Mouse (Mus musculus) lung, postnatal 0 days (tissue): ENCODE results near the gene Rab8a. TPM values are rescaled to one million over a fixed set of nuclear protein-coding genes. Genes with fewer than 3 reads are reported as not detected.

Experiments used
- ATAC-seq: fragments of 200-750 bp; cut with Nextera tagmentation; 2 replicates; pipeline ENCODE4 v1.8.0; 2017; ENCODE audit warnings: moderate library complexity
- DNase-seq: peaks from one replicate; pipeline ENCODE4 v3.0.0-alpha.2; 2016; ENCODE audit warnings: low spot score
- H3K27ac ChIP-seq: fragments of 300-500 bp; sonication (generic); 2 replicates; pipeline ENCODE4 v1.5.1; 2014; ENCODE audit warnings: antibody characterized with exemption, mild to moderate bottlenecking, low read length, mixed read lengths
- H3K27me3 ChIP-seq: fragments of 300-500 bp; sonication (generic); replicated peaks from 2 replicates; pipeline ENCODE4 v1.6.1; 2014; ENCODE audit warnings: low read length, mixed read lengths; ENCODE audit not compliant: insufficient read depth
- H3K36me3 ChIP-seq: fragments of 300-500 bp; sonication (generic); 2 replicates; pipeline ENCODE4 v1.6.1; 2014; ENCODE audit warnings: low read length, mixed read lengths; ENCODE audit not compliant: insufficient read depth
- H3K4me1 ChIP-seq: fragments of 300-500 bp; sonication (generic); 2 replicates; pipeline ENCODE4 v1.6.1; 2014; ENCODE audit warnings: antibody characterized with exemption, low read depth, low read length, mixed read lengths; ENCODE audit not compliant: insufficient read depth
- H3K4me2 ChIP-seq: fragments of 300-500 bp; sonication (generic); replicated peaks from 2 replicates; pipeline ENCODE4 v1.6.1; 2014; ENCODE audit warnings: low read depth, mild to moderate bottlenecking, low read length, moderate library complexity, mixed read lengths
- H3K4me3 ChIP-seq: fragments of 300-500 bp; sonication (generic); 2 replicates; pipeline ENCODE4 v1.5.1; 2014; ENCODE audit warnings: low read depth, low read length
- H3K9ac ChIP-seq: fragments of 300-500 bp; sonication (generic); replicated peaks from 2 replicates; pipeline ENCODE4 v1.6.1; 2014; ENCODE audit warnings: low read depth, mild to moderate bottlenecking
- H3K9me3 ChIP-seq: fragments of 300-500 bp; sonication (generic); 2 replicates; pipeline ENCODE4 v1.6.1; 2016; ENCODE audit warnings: low read length, mixed read lengths
- CTCF ChIP-seq: IDR thresholded peaks from 2 replicates; pipeline ENCODE4 v1.5.1; 2016; ENCODE audit warnings: antibody characterized with exemption, mild to moderate bottlenecking
- EP300 ChIP-seq: IDR thresholded peaks from 2 replicates; pipeline ENCODE4 v1.6.1; 2016; ENCODE audit warnings: antibody characterized with exemption, mild to moderate bottlenecking, control low read depth
- WGBS: fragments of 180-500 bp; shearing (Covaris S2); extraction: QIAGEN DNeasy Blood & Tissue Kit; methylation state at CpG from one replicate; pipeline ENCODE4 v1.1.7; 2014; 5-methylcytosine and 5-hydroxymethylcytosine counted together
- polyA plus RNA-seq: library from polyadenylated mRNA; unstranded; fragments of >200 nt; fragmentation: Nextera tagmentation; extraction: Ambion mirVana; gene quantifications from 2 replicates; pipeline ENCODE4 v1.2.1, GENCODE M21; 2015

The Rab8a gene
- polyA plus RNA-seq, 1 experiment from 2014 or later = 67.3 TPM

DNA sequence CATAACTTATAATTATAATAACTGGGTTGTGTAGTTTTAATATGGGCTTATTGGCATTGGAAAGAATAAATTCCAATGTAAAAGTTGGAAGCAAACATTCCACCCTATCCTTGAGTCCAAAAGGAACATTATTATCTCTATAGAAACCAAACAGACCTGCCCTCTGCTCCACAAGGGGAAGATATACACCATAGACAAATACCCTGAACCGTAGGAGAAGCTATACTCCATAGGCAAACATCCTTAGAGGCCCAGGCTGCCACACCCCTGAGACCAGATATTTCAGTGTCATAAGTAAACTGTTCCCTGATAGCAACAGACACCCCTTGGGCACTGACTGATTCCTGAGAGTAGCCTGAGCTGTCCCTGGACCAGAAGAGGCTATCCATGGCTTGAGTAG, 33.2 kb upstream of the Rab8a start:
- H3K4me2 ChIP-seq = no peak overlapping the region
- no peak for ATAC-seq
- H3K4me1 ChIP-seq = no peaks in the 10 kb centered on the region; the same call in 1 of the 2 replicates
- 45% methylated on average over 1 of the region's 1 CpGs for WGBS
- H3K9me3 ChIP-seq = no peaks in the 10 kb centered on the region
- no peak overlapping the region for H3K4me3 ChIP-seq
- TF ChIP-seq EP300 = no peak
- no peak for TF ChIP-seq CTCF
- no peak overlapping the region for H3K27ac ChIP-seq
- H3K36me3 ChIP-seq = no peaks in the 10 kb centered on the region
- H3K27me3 ChIP-seq = no peaks in the 10 kb centered on the region
- no peak overlapping the region for H3K9ac ChIP-seq
- DNase-seq = no peak

DNA sequence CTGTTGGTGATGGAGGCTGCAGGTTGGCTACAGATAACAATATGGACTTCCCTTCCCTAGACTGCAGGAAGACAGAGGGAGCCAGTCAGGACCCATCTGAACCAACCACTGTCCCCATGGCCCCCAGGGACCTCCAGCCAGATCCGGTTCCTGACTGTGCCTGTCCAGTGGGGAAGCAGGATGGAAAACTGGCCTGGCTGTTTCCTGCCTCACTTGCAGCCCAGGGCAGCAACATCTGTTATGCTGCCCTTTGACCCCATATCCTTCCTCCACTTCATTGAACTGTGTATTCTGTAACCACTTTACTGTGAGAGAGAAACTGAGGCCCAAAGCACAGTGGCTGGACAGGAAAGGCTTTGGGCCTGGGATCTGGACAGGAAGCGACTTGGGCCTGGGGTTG, 29.7 kb upstream of the Rab8a start:
- no peaks in the 10 kb centered on the region; the same call in 1 of the 2 replicates for H3K4me1 ChIP-seq
- H3K9me3 ChIP-seq = no peaks in the 10 kb centered on the region
- H3K27ac ChIP-seq = 0 out of 2 replicates have a peak overlapping the region, but pooled peaks have one; percentile 47
- ATAC-seq = no peak
- no peak for TF ChIP-seq CTCF
- TF ChIP-seq EP300 = 0 out of 2 replicates have a peak, but pooled peaks have one; percentile 23
- H3K4me2 ChIP-seq = no peak overlapping the region
- WGBS = 79% methylated on average over 2 of the region's 2 CpGs
- no peak overlapping the region for H3K9ac ChIP-seq
- no peak overlapping the region for H3K4me3 ChIP-seq
- H3K27me3 ChIP-seq = no peaks in the 10 kb centered on the region
- DNase-seq = peak; percentile 44
- H3K36me3 ChIP-seq = no peaks in the 10 kb centered on the region

DNA sequence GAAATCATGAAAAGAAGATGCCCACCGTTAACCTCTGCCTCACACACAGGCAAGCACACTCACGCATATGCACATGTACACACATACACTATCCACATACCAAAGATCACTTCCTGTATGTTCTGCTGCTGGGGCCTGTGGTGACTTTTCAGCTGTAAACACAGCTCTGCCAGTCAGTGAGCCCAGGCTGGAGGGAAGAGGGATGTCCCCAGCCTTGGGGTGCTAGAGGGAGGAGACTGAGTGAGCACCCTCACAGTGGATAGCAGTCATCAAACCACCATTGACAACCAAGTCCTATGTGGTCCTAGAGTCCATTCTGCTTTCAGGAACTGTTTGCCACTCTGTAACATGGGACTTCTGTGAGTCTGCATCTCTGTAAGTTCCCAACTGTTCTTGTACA, 29.1 kb upstream of the Rab8a start:
- no peaks in the 10 kb centered on the region for H3K9me3 ChIP-seq
- no peak overlapping the region for H3K4me2 ChIP-seq
- H3K9ac ChIP-seq = no peak overlapping the region
- H3K4me3 ChIP-seq = no peak overlapping the region
- H3K4me1 ChIP-seq = no peaks in the 10 kb centered on the region; the same call in 1 of the 2 replicates
- no peaks in the 10 kb centered on the region for H3K27me3 ChIP-seq
- peak overlapping the region; percentile 47 for H3K27ac ChIP-seq
- no peak for ATAC-seq
- no peaks in the 10 kb centered on the region for H3K36me3 ChIP-seq
- DNase-seq = peak; percentile 11
- WGBS = 69% methylated on average over 2 of the region's 2 CpGs
- TF ChIP-seq EP300 (no peak), CTCF (no peak)

DNA sequence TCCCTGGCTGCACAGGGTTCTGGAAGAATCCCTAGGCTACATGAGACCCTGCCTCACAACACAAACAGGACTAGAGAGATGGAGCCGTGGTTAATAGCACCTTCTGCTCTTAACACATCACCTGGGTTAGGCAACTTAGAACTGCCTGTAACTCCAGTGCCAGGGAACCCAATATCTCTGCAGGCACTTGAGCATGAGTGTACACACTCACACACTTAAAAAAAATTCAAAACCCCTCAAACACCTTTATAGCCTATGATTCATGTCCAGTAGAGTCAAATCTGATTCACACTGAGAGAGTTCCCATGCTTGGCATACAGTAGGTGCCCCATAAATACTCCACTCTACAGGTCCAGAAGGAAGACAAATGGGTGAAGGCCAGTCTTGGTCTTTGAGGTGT, 28.6 kb upstream of the Rab8a start:
- ATAC-seq = no peak
- Histone ChIP-seq H3K9ac (no peak overlapping the region), H3K4me3 (no peak overlapping the region), H3K4me1 (peaks cover 2% of the 10 kb centered on the region; the same call in 1 of the 2 replicates), H3K27ac (peak overlapping the region; percentile 47), H3K27me3 (no peaks in the 10 kb centered on the region), H3K36me3 (no peaks in the 10 kb centered on the region), H3K4me2 (no peak overlapping the region), H3K9me3 (no peaks in the 10 kb centered on the region)
- TF ChIP-seq EP300 (peak; percentile 56), CTCF (no peak)
- 46% methylated on average over 1 of the region's 1 CpGs for WGBS
- peak; percentile 73 for DNase-seq

DNA sequence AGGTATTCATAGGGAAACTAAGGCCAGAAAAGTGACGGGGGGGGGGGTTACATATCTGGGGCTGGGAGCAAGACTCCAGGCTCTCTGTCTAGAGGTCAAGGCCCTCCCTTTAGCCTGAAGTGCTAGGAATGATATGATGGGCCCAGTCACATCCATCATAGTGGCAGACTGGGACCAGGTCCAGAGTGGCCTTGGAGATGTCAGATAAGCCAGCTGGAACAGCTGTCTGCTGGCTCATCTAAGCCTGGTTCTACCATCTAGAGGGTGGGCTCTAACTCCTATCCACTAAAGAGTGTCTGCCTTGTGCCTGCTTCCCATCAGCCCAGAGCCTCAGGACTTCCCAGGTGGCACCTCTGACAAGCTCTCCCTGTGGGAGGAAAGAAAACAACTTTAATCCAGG, 28.1 kb upstream of the Rab8a start:
- DNase-seq (peak; percentile 54), ATAC-seq (no peak)
- Histone ChIP-seq H3K9ac (no peak overlapping the region), H3K27ac (0 out of 2 replicates have a peak overlapping the region, but pooled peaks have one; percentile 47), H3K36me3 (no peaks in the 10 kb centered on the region), H3K9me3 (no peaks in the 10 kb centered on the region), H3K27me3 (no peaks in the 10 kb centered on the region), H3K4me3 (no peak overlapping the region), H3K4me2 (no peak overlapping the region), H3K4me1 (peaks cover 6% of the 10 kb centered on the region; the same call in 1 of the 2 replicates)
- TF ChIP-seq EP300 (no peak), CTCF (no peak)
- 31% methylated on average over 1 of the region's 1 CpGs for WGBS

DNA sequence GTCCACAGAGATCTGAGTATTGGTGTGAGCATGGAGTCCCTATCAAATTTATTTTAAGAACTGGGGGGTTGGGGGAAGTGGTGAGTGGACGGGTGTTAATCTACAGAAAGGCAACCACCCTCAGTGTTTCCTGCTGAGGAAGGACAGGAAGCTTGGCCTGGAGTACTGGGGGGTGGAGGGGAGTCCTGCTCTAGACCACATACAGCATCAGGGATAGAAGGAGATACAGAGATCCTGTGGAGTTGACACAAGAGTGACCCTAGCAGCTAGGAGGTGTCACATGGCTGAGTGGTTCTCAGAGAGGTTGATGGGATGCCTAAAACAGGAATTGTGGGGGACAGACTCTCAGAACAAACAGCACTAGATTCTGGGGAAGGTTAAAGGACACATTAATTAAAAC, 27.5 kb upstream of the Rab8a start:
- DNase-seq = peak; percentile 8
- Histone ChIP-seq H3K36me3 (0 out of 2 replicates have a peak, but pooled peaks cover 2% of the 10 kb centered on the region), H3K27me3 (no peaks in the 10 kb centered on the region), H3K9me3 (no peaks in the 10 kb centered on the region), H3K4me1 (peaks cover 8% of the 10 kb centered on the region; the same call in 1 of the 2 replicates), H3K9ac (no peak overlapping the region), H3K27ac (no peak overlapping the region), H3K4me3 (no peak overlapping the region), H3K4me2 (no peak overlapping the region)
- WGBS = 35% methylated on average over 1 of the region's 1 CpGs
- TF ChIP-seq CTCF (no peak), EP300 (no peak)
- no peak for ATAC-seq
